Mouse (Mus musculus) G1E (cell line): ENCODE data around the gene Armh3. TPM values are rescaled to one million over a fixed set of nuclear protein-coding genes. Genes with fewer than 3 reads are reported as not detected.
A peak's percentile ranks its signal among the peaks of the same experiment; 100 is the strongest.

Experiments used
- ATAC-seq: 2 replicates; pipeline ENCODE4 v1.8.0; 2016; ENCODE audit warnings: mild to moderate bottlenecking; ENCODE audit not compliant: insufficient number of reproducible peaks, poor library complexity, low FRiP score, severe bottlenecking; ENCODE audit errors: extremely low read depth
- DNase-seq: peaks from one replicate; pipeline ENCODE4 v3.0.0; 2012; ENCODE audit warnings: low spot score
- H3K27me3 ChIP-seq: 2 replicates; pipeline ENCODE4 v1.6.1; 2012; ENCODE audit warnings: mild to moderate bottlenecking, low read length, inconsistent platforms; ENCODE audit not compliant: insufficient read depth
- H3K36me3 ChIP-seq: replicated peaks from 2 replicates; pipeline ENCODE3; 2012; ENCODE audit warnings: mild to moderate bottlenecking, inconsistent platforms
- H3K4me1 ChIP-seq: 2 replicates; pipeline ENCODE4 v1.6.1; 2012; ENCODE audit warnings: low read depth, low read length, inconsistent platforms, mixed read lengths; ENCODE audit not compliant: insufficient read depth
- H3K4me3 ChIP-seq: 2 replicates; pipeline ENCODE4 v1.5.1; 2012; ENCODE audit warnings: low read depth, mild to moderate bottlenecking, inconsistent platforms, low read length, moderate library complexity, mixed read lengths
- H3K9me3 ChIP-seq: replicated peaks from 2 replicates; pipeline ENCODE4 v1.6.1; 2012; ENCODE audit warnings: inconsistent platforms
- CTCF ChIP-seq: IDR thresholded peaks from 2 replicates; pipeline ENCODE4 v1.5.1; 2012; ENCODE audit warnings: low read depth, low read length, inconsistent platforms, mixed read lengths
- GATA1 ChIP-seq: IDR thresholded peaks from 2 replicates; pipeline ENCODE4 v1.6.1; 2012; ENCODE audit warnings: borderline replicate concordance, low read length, inconsistent platforms, mixed read lengths
- GATA2 ChIP-seq: IDR thresholded peaks from 2 replicates; pipeline ENCODE4 v1.6.1; 2012; ENCODE audit warnings: low read depth, low read length, inconsistent platforms, borderline replicate concordance
- POLR2AphosphoS5 ChIP-seq: IDR thresholded peaks from 2 replicates; pipeline ENCODE4 v1.6.1; 2012; ENCODE audit warnings: low read depth, low read length, inconsistent platforms; ENCODE audit not compliant: insufficient replicate concordance
- TAL1 ChIP-seq: conservative IDR thresholded peaks from 2 replicates; pipeline ENCODE4 v1.6.1; 2012; ENCODE audit warnings: low read depth, low read length, inconsistent platforms, mixed read lengths
- polyA plus RNA-seq: library from polyadenylated mRNA; stranded (reverse); fragments of >175 nt; gene quantifications from 2 replicates; pipeline ENCODE4 v1.2.3, GENCODE M21; 2012
- total RNA-seq, 2 experiments: library from RNA; stranded (forward) in 1 of 2; stranded (reverse) in 1 of 2; fragments of 200-1000 nt in 1 of 2; fragments of >200 nt in 1 of 2; fragmentation: Nextera tagmentation in 1 of 2; gene quantifications; 2 replicates each; pipeline ENCODE4 v1.2.3; 2014 to 2017

The Armh3 gene
- total and polyA plus RNA-seq, 3 experiments = 1.9 to 13.0 (median 7.1) TPM

DNA sequence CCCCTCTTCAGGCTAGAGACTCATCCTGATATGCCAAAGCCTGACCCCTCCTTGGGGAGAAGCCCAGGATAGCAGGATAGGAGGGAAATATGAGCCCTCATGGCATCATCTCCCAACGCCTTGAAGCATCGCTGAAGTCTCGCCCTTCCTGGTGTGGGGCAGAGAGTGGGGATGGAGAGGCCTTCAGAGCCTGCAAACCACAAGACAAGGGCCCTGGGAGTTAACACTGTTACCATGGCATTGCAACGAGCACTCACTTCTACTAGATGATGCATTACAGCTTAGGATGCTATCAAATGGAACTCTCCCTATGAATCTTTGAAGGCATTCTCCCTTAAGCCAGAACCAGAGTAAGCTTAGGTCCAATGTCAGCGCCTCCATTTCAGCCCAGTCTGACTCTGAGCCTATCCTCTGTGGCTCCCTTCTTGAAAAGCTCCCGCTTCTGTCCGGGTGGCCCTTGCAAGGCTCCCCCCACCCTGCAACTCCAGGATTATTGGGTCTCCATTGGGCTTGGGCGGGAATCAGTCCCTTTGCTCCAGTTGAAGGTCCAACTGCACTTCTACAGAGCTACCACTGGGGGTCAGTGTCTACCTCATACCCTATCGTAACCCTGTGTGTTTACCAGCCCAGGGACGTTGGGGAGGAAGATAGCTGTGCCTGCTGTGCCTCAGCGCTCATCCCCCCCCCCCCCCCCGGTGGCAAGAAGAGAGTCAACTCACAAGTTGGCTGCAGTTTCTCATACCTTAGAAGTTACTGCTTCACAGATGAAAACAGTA lies 193.5 kb downstream of the Armh3 start:
- Histone ChIP-seq H3K4me3 (no peak overlapping the region), H3K9me3 (peaks cover 5% of the 10 kb centered on the region), H3K36me3 (no peaks in the 10 kb centered on the region), H3K4me1 (peaks cover 29% of the 10 kb centered on the region), H3K27me3 (peaks cover 25% of the 10 kb centered on the region)
- DNase-seq (peak; percentile 75), ATAC-seq (peak; percentile 28; the same call in 1 of the 2 replicates)
- TF ChIP-seq TAL1 = no peak
- TF ChIP-seq CTCF = peak; percentile 75
- no peak for TF ChIP-seq POLR2AphosphoS5
- no peak for TF ChIP-seq GATA2
- no peak for TF ChIP-seq GATA1

DNA sequence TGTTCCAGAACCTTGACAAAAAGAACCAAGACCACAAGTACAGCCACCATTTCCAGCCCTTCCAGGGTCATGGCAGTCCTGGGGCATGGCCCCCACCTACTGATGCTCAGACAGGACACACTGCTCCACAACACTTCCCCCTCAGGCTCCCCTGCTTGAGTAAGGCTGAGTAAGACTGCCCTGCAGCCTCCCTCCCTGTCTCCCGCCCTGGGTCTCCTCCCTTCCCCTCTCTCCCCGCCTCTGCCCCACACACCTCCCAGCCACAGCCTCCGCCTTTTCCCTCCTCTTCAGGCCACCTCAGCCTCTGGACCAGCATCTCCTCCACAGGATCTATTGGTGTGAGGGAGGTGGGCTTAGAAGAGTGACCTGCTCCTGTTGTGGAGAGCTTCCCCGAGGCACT lies 194.9 kb downstream of the Armh3 start:
- Histone ChIP-seq H3K9me3 (peaks cover 6% of the 10 kb centered on the region), H3K4me3 (no peak overlapping the region), H3K27me3 (peaks cover 25% of the 10 kb centered on the region), H3K36me3 (no peaks in the 10 kb centered on the region), H3K4me1 (peaks cover 29% of the 10 kb centered on the region)
- TF ChIP-seq GATA2 (no peak), POLR2AphosphoS5 (no peak)
- no peak for DNase-seq
- ATAC-seq = no peak

- no peaks in the 10 kb centered on the region for H3K36me3 ChIP-seq
- H3K4me1 ChIP-seq = peaks cover 29% of the 10 kb centered on the region
- H3K9me3 ChIP-seq = peaks cover 6% of the 10 kb centered on the region
- no peak for DNase-seq
- no peak for TF ChIP-seq GATA1
- no peak for TF ChIP-seq TAL1
- TF ChIP-seq GATA2 = no peak
- no peak for TF ChIP-seq POLR2AphosphoS5
- TF ChIP-seq CTCF = no peak
- no peak overlapping the region for H3K4me3 ChIP-seq
- peaks cover 25% of the 10 kb centered on the region for H3K27me3 ChIP-seq
- no peak for ATAC-seq
These were observed 195.6 kb downstream of the Armh3 start for GRCm38 (mm10) chr19:45802702-45803101.

- H3K36me3 ChIP-seq = no peaks in the 10 kb centered on the region
- peaks cover 6% of the 10 kb centered on the region for H3K9me3 ChIP-seq
- H3K4me3 ChIP-seq = no peak overlapping the region
- ATAC-seq (no peak), DNase-seq (no peak)
- no peak for TF ChIP-seq TAL1
- no peak for TF ChIP-seq POLR2AphosphoS5
- TF ChIP-seq GATA1 = no peak
- no peak for TF ChIP-seq GATA2
- H3K27me3 ChIP-seq = peaks cover 7% of the 10 kb centered on the region
- H3K4me1 ChIP-seq = peaks cover 30% of the 10 kb centered on the region
These were observed 201.4 kb downstream of the Armh3 start for GRCm38 (mm10) chr19:45796879-45797278.

GRCm38 (mm10) chr19:45796061-45796556 lies 202.2 kb downstream of the Armh3 start:
- peaks cover 4% of the 10 kb centered on the region for H3K27me3 ChIP-seq
- peaks cover 33% of the 10 kb centered on the region for H3K4me1 ChIP-seq
- DNase-seq (no peak), ATAC-seq (no peak)
- no peak for TF ChIP-seq GATA1
- no peak for TF ChIP-seq CTCF
- no peak for TF ChIP-seq TAL1
- TF ChIP-seq GATA2 = no peak
- no peak for TF ChIP-seq POLR2AphosphoS5
- H3K36me3 ChIP-seq = no peaks in the 10 kb centered on the region
- H3K4me3 ChIP-seq = peak overlapping the region; percentile 39; the same call in 1 of the 2 replicates
- H3K9me3 ChIP-seq = peaks cover 6% of the 10 kb centered on the region

- Histone ChIP-seq H3K4me3 (peak overlapping the region; percentile 39; the same call in 1 of the 2 replicates), H3K36me3 (no peaks in the 10 kb centered on the region), H3K4me1 (peaks cover 39% of the 10 kb centered on the region), H3K27me3 (peaks cover 4% of the 10 kb centered on the region), H3K9me3 (peaks cover 6% of the 10 kb centered on the region)
- TF ChIP-seq GATA2 = no peak
- TF ChIP-seq TAL1 = no peak
- no peak for TF ChIP-seq GATA1
- no peak for TF ChIP-seq CTCF
- no peak for TF ChIP-seq POLR2AphosphoS5
- no peak for ATAC-seq
- DNase-seq = no peak
These were observed 202.8 kb downstream of the Armh3 start for GRCm38 (mm10) chr19:45795406-45795944.
